Mouse (Mus musculus) myocyte (in vitro differentiated cells): ENCODE results near the gene Slc25a11. TPM values are rescaled to one million over a fixed set of nuclear protein-coding genes. Genes with fewer than 3 reads are reported as not detected.
A peak's percentile ranks its signal among the peaks of the same experiment; 100 is the strongest.

Experiments
- H3K27me3 ChIP-seq: one replicate; pipeline ENCODE4 v1.6.1; 2011; ENCODE audit not compliant: control insufficient read depth, insufficient read depth, insufficient read length
- H3K36me3 ChIP-seq: one replicate; pipeline ENCODE4 v1.6.1; 2011; ENCODE audit not compliant: control insufficient read depth, insufficient read depth
- H3K4me2 ChIP-seq: one replicate; pipeline ENCODE4 v1.6.1; 2011; ENCODE audit warnings: low read depth, control low read depth
- H3K4me3 ChIP-seq: one replicate; pipeline ENCODE4 v1.5.1; 2011; ENCODE audit warnings: mild to moderate bottlenecking, control low read depth, moderate library complexity
- H3K79me2 ChIP-seq: one replicate; pipeline ENCODE4 v1.6.1; 2011; ENCODE audit not compliant: control insufficient read depth, insufficient read depth
- H3ac ChIP-seq: one replicate; pipeline ENCODE4 v1.6.1; 2011; ENCODE audit not compliant: control insufficient read depth, insufficient read length
- CEBPB ChIP-seq: IDR thresholded peaks from 2 replicates; pipeline ENCODE4 v1.6.1; 2011; ENCODE audit warnings: mild to moderate bottlenecking, moderate library complexity; ENCODE audit not compliant: poor library complexity, insufficient read depth, severe bottlenecking
- E2F4 ChIP-seq: IDR thresholded peaks from one replicate; pipeline ENCODE4 v1.6.1; 2011; ENCODE audit warnings: mild to moderate bottlenecking, control low read depth, moderate library complexity; ENCODE audit not compliant: insufficient read depth
- MAX ChIP-seq: IDR thresholded peaks from one replicate; pipeline ENCODE4 v1.6.1; 2011; ENCODE audit warnings: low read depth, mild to moderate bottlenecking, control low read depth
- MYOD1 ChIP-seq, 3 experiments: IDR thresholded peaks; one replicate each; pipeline ENCODE4 v1.6.1; 2011; ENCODE audit warnings: control low read depth in 2 of 3, low read depth in 2 of 3, mild to moderate bottlenecking in 2 of 3, moderate library complexity in 1 of 3; ENCODE audit not compliant: insufficient read length in 2 of 3, control insufficient read depth in 1 of 3
- MYOG ChIP-seq, 3 experiments: IDR thresholded peaks; one replicate each; pipeline ENCODE4 v1.6.1; 2011; ENCODE audit warnings: control low read depth in 2 of 3, low read depth in 2 of 3, mild to moderate bottlenecking in 2 of 3; ENCODE audit not compliant: insufficient read length in 2 of 3, control insufficient read depth in 1 of 3, insufficient read depth in 1 of 3
- POLR2A ChIP-seq: IDR thresholded peaks from one replicate; pipeline ENCODE4 v1.6.1; 2011; ENCODE audit warnings: low read depth, mild to moderate bottlenecking, control low read depth, moderate library complexity; ENCODE audit not compliant: insufficient read length
- POLR2AphosphoS2 ChIP-seq: IDR thresholded peaks from one replicate; pipeline ENCODE4 v1.6.1; 2011; ENCODE audit warnings: low read depth, control low read depth; ENCODE audit not compliant: insufficient read length
- REST ChIP-seq: IDR thresholded peaks from one replicate; pipeline ENCODE4 v1.6.1; 2011; ENCODE audit warnings: mild to moderate bottlenecking, control low read depth, moderate library complexity; ENCODE audit not compliant: insufficient read depth, insufficient read length
- SRF ChIP-seq: IDR thresholded peaks from one replicate; pipeline ENCODE4 v1.6.1; 2011; ENCODE audit warnings: low read depth; ENCODE audit not compliant: control insufficient read depth, insufficient read length
- TCF12 ChIP-seq: IDR thresholded peaks from one replicate; pipeline ENCODE4 v1.6.1; 2011; ENCODE audit warnings: mild to moderate bottlenecking, control low read depth; ENCODE audit not compliant: poor library complexity, insufficient read depth, severe bottlenecking
- TCF3 ChIP-seq: IDR thresholded peaks from one replicate; pipeline ENCODE4 v1.6.1; 2011; ENCODE audit warnings: low read depth, control low read depth; ENCODE audit not compliant: insufficient read length
- USF1 ChIP-seq: IDR thresholded peaks from one replicate; pipeline ENCODE4 v1.6.1; 2011; ENCODE audit warnings: low read depth, mild to moderate bottlenecking, control low read depth, moderate library complexity
- polyA plus RNA-seq: library from polyadenylated mRNA; unstranded; fragments of >200 nt; fragmentation: generic; extraction: Trizol; gene quantifications from one replicate; pipeline ENCODE4 v1.2.1, GENCODE M21; 2012; ENCODE audit warnings: missing spikeins

The Slc25a11 gene
- polyA plus RNA-seq, 1 experiment, result 165 TPM

- peaks cover 38% of the 10 kb centered on the region for H3K79me2 ChIP-seq
- no peak overlapping the region for H3K4me2 ChIP-seq
- no peak overlapping the region for H3ac ChIP-seq
- H3K4me3 ChIP-seq, result no peak overlapping the region
- H3K27me3 ChIP-seq, result no peaks in the 10 kb centered on the region
- TF ChIP-seq MAX (no peak), POLR2AphosphoS2 (peak; percentile 93), POLR2A (peak; percentile 49), CEBPB (no peak), MYOD1 (IDR thresholded peaks at IDR 0.05; ENCODE audit: control insufficient read depth in 1 of 3, insufficient read length in 2 of 3, low read depth in 2 of 3) (no peak)
- H3K36me3 ChIP-seq, result peaks cover 37% of the 10 kb centered on the region
These were observed 16.7 kb upstream of the Slc25a11 start for GRCm38 (mm10) chr11:70663957-70664356.

GRCm38 (mm10) chr11:70663101-70663500 lies 15.8 kb upstream of the Slc25a11 start:
- Histone ChIP-seq H3K4me2 (no peak overlapping the region), H3K36me3 (peaks cover 37% of the 10 kb centered on the region), H3ac (no peak overlapping the region), H3K4me3 (no peak overlapping the region), H3K79me2 (peaks cover 46% of the 10 kb centered on the region), H3K27me3 (no peaks in the 10 kb centered on the region)
- TF ChIP-seq POLR2A (peak; percentile 58), POLR2AphosphoS2 (peak; percentile 89), REST (no peak)

DNA sequence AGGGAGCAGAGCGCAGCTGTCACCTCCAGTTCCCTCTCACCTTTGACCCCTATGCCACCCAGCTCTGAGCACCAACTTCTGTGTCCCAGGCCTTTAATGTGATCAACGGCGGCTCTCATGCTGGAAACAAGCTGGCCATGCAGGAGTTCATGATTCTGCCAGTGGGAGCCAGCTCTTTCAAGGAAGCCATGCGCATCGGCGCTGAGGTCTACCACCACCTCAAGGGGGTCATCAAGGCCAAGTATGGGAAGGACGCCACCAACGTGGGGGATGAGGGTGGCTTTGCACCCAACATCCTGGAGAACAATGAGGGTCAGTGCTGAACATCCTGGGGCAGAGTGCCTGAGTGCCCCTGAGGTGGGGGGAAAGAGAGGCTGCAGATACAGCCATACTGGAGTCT lies 13.3 kb upstream of the Slc25a11 start:
- no peak for TF ChIP-seq MYOD1 (IDR thresholded peaks at IDR 0.05; ENCODE audit: control insufficient read depth in 1 of 3, insufficient read length in 2 of 3, low read depth in 2 of 3)
- TF ChIP-seq MAX, result no peak
- TF ChIP-seq SRF, result no peak
- TF ChIP-seq POLR2A, result peak; percentile 41
- TF ChIP-seq TCF3, result no peak
- TF ChIP-seq REST, result no peak
- TF ChIP-seq USF1, result no peak
- TF ChIP-seq POLR2AphosphoS2, result no peak
- TF ChIP-seq MYOG (IDR thresholded peaks at IDR 0.05; ENCODE audit: control insufficient read depth in 1 of 3, insufficient read depth in 1 of 3, insufficient read length in 2 of 3, low read depth in 2 of 3), result no peak
- Histone ChIP-seq H3K79me2 (peaks cover 45% of the 10 kb centered on the region), H3ac (no peak overlapping the region), H3K4me2 (peak overlapping the region; percentile 97), H3K4me3 (no peak overlapping the region), H3K36me3 (peaks cover 37% of the 10 kb centered on the region), H3K27me3 (no peaks in the 10 kb centered on the region)

- Histone ChIP-seq H3K27me3 (no peaks in the 10 kb centered on the region), H3K36me3 (peaks cover 32% of the 10 kb centered on the region), H3K4me2 (peak overlapping the region; percentile 97), H3ac (peak overlapping the region; percentile 4), H3K79me2 (peaks cover 43% of the 10 kb centered on the region), H3K4me3 (peak overlapping the region; percentile 94)
- TF ChIP-seq MYOG (IDR thresholded peaks at IDR 0.05; ENCODE audit: control insufficient read depth in 1 of 3, insufficient read depth in 1 of 3, insufficient read length in 2 of 3, low read depth in 2 of 3), result peak in 1 of 3 experiments; percentile 65
- TF ChIP-seq MYOD1 (IDR thresholded peaks at IDR 0.05; ENCODE audit: control insufficient read depth in 1 of 3, insufficient read length in 2 of 3, low read depth in 2 of 3), result peak in 2 of 3 experiments; percentile 32 to 37
- TF ChIP-seq POLR2A, result peak; percentile 58
- TF ChIP-seq TCF12, result no peak
- TF ChIP-seq POLR2AphosphoS2, result peak; percentile 70
- TF ChIP-seq CEBPB, result no peak
These were observed 11.7 kb upstream of the Slc25a11 start for GRCm38 (mm10) chr11:70658942-70659341.

GRCm38 (mm10) chr11:70658521-70658920 lies 11.2 kb upstream of the Slc25a11 start:
- peak overlapping the region; percentile 4 for H3ac ChIP-seq
- peak overlapping the region; percentile 97 for H3K4me2 ChIP-seq
- peaks cover 27% of the 10 kb centered on the region for H3K36me3 ChIP-seq
- TF ChIP-seq CEBPB (no peak), SRF (no peak), MYOG (IDR thresholded peaks at IDR 0.05; ENCODE audit: control insufficient read depth in 1 of 3, insufficient read depth in 1 of 3, insufficient read length in 2 of 3, low read depth in 2 of 3) (peak in 2 of 3 experiments; percentile 82 to 93), POLR2AphosphoS2 (no peak), TCF3 (peak; percentile 13), POLR2A (no peak), MAX (no peak), E2F4 (no peak), TCF12 (peak; percentile 74), REST (no peak), USF1 (no peak), MYOD1 (IDR thresholded peaks at IDR 0.05; ENCODE audit: control insufficient read depth in 1 of 3, insufficient read length in 2 of 3, low read depth in 2 of 3) (peak; percentile 34 to 85 (median 51))
- H3K27me3 ChIP-seq, result no peaks in the 10 kb centered on the region
- H3K4me3 ChIP-seq, result peak overlapping the region; percentile 94
- H3K79me2 ChIP-seq, result peaks cover 47% of the 10 kb centered on the region
